Mouse (Mus musculus) T-helper 17 cell (primary cell): ENCODE measurements around the gene Pigk.

Experiments
- in situ Hi-C, 2 experiments: fragments of 300-600 bp; cut with MboI, MseI; formaldehyde crosslinking; loops; 1 replicate in 1 of 2; 2 replicates in 1 of 2; pipeline ENCODE4 v1.15.1; 2025; ENCODE audit warnings: high pct_unique_total_duplicates in 2 of 2

The Pigk gene

DNA sequence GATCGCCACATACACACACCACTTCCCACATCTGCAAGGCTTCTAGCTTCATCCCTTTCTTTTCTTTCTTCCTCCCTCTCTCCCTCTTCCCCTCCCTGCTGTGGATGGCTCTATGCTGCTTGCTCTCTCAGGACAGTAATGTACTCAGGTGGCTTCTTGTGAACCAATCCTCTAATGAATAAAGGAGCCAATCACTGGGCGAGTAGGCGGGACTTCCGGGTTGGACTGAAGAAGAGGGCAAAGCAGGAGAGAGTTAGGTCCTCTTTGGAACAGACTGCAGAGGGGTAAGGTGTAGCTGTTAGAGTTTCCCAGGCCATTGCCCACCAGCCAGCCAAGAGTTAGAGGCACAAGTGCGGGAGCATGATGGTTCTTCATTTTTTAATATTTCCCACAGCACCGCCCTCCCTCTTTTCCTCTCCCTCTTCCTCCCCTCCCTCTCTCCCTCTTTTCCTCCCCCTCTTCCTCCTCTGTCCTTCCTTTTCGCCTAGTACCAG lies 215.9 kb downstream of the Pigk start:
- in situ Hi-C loops = no loop called here

DNA sequence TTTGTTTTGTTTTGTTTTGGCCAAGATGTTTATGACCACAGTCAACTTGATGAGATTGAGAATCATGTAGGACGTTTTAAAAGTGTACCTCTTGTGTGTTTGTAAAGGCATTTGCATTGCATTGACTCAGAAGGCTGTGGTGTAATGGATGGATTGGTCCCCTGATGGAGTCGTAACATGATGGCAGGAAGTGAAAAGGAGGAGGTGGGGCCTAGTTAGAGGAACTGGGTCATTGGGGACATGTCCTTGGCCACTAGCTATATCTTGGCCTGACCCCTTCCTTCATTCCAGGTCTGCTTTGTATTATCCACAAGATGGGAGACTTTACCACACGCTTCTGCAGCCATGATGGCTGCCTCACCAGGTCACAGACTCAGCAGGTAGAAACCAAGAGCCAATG lies 217.5 kb downstream of the Pigk start:
- in situ Hi-C loops = no loop called here

DNA sequence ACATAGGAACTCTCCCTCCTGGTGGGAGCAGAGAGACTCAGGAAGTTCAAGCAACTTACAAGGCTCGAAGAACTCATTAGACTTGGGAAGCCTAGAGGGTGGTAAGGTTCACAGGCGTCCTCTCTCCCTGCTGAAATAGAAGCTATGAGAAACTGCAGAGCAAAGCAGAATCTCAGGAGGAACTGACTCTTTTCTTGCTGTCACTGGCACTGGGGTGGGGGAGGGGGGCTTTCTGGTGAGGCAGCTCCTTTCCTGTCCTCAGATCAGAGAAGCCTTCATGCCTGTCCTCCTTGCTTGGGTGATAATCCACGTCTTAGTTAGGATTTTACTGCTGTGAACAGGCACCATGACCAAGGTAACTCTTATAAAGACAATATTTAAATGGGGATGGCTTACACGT lies 218.2 kb downstream of the Pigk start:
- in situ Hi-C loops = no loop called here

DNA sequence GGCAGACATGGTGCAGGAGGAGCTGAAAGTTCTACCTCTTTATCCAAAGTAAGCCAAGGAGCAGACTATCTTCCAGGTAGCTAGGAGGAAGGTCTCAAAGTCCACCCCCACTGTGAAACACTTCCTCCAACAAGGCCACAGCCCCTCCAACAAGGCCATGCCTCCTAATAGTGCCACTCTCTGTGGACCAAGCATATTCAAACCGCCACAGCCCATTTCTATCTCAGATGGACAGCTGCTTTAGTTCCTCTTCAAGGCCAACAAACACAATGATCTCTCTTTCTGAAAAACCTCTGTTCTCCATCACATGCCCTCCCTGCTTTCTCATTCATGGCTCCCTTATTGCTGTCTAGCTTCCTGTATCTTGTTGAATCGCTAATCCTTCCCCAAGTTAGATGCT lies 218.6 kb downstream of the Pigk start:
- in situ Hi-C loops = no loop called here

DNA sequence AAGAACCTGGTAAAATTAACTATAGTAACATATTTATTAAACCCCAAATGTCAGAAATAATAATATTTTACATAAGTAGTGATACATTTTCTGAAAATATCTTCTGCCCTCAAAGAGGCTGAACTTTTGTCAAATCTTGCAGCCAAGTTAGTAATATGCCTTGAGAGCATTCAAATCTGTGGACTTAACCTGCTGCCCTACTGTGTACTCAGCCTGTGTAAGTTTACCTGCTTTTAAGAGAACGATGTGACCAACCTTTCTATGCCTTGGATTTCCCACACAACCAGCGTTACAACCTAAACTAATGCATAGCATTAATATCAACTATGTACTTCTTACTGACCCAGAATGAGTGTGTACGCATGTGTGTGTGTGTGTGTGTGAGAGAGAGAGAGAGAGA lies 219.8 kb downstream of the Pigk start:
- in situ Hi-C loops = no loop called here

DNA sequence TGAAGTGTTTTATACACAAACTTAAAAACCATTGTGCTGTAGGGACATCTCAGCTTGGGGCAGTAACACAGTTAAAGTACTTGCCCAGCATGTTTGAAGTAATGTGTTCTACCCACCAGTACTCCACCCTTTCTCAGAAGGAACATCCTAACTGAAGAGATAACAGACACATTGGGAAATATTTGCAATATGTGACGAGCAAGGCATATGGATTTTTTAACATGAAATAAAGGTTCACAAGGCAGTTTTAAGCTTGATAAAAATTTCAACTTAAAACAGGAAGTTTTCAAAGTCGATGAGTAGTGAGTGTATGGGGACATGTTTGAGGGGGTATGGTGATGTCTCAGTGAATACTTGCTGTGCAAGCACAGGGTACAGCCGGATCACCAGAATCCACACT lies 222.4 kb downstream of the Pigk start:
- in situ Hi-C loops = no loop called here

DNA sequence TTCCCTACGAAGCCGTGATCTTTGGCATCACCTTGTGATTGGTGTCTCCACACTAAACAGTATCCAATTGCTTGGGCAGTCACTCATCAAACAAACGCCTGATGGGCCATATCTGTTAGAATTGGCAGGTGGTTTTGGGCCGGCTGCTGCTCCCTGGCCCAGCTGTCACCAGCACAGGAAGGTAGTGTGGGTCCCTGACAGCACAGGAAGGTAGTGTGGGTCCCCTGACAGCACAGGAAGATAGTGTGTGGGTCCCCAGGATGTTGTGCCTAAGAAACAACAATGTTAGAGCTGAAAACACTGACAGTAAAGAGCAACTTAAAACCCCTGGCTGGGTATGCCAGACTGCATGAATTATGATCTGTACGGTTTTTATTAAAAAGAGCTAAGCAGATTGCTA lies 227.8 kb downstream of the Pigk start:
- in situ Hi-C loops = no loop called here

DNA sequence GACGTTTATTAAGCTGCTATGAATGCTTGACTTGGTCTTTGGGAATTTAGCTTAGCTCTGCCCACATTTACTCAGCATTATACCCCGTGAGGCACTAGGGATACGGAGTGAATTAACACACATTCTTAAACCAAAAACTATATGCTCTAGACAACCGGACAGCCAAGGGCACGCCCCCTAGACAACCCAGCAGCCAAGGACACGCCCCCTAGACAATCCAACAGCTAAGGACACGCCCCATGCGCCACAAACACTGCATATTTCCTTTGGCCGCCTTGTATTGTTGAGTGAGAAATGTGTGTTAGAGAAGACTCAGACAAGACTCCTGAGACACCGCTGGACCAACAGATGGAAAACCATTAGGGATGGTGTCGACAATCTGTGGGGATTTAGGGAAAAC lies 229.1 kb downstream of the Pigk start:
- in situ Hi-C loops = no loop called here

DNA sequence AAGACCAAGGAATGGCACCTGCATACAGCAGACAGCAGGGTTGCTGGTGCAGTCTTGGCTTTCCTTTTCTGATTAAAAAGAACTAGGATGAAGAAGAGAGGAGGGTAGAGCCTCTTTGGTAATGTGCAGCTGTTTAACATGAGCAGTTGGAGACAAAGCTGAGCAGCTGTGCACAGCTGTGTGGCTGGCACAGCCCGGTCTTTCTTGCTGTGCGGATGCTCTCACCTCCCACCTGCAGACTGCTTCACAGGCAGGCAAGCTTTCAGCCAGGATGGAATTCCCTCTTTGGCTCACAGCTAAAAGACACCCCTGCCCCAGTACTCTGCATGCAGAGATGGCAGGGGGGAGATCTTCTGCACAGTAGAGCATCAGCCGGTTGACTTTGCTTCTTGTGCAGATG lies 230.9 kb downstream of the Pigk start:
- in situ Hi-C loops = no loop called here

DNA sequence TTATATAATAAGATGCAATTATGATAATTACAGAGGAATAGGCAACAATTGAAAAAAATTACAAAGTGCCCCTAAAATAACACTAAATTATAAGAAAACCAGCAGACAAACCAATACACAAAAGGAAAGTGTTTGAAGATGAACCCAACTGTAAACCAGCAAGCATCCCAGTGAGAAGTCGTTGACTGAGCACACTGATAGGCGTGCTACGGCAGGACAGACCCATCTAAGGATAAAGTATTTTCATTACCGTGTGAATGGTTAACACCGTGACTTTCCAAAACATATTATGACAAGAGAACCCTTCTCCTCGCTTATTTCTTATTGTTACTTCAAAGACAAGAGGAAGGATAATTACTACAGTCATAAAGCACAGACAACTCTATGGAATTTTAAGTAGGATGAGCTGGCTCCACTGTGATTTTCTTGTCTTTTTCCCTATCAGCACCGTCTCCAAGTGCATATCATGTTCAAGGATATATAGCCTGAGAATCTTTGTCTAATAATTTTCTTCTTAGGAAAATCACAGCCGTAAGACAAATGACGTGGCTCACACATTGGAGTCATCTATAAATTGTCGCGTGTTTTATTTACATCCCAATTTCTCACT lies 233.2 kb downstream of the Pigk start:
- in situ Hi-C loops = no loop called here

DNA sequence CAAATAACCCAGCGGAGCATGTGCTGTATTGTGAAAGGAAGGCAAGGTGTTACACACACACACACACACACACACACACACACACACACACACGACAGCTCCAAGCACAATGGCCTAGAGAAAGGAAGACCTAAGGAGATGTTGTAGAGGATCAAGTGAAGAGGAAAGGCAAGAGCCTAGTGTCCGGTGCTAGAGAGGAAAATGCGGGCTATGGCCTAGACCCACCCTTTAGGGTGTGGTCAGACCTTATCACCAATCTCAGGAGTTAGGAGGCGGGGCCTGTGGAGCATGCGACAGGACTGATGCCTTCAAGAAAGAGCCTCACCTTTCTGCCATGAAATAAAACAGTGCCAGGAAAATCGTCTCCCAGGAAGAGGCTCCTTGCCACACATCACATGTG lies 234.7 kb downstream of the Pigk start:
- in situ Hi-C loops = no loop called here

DNA sequence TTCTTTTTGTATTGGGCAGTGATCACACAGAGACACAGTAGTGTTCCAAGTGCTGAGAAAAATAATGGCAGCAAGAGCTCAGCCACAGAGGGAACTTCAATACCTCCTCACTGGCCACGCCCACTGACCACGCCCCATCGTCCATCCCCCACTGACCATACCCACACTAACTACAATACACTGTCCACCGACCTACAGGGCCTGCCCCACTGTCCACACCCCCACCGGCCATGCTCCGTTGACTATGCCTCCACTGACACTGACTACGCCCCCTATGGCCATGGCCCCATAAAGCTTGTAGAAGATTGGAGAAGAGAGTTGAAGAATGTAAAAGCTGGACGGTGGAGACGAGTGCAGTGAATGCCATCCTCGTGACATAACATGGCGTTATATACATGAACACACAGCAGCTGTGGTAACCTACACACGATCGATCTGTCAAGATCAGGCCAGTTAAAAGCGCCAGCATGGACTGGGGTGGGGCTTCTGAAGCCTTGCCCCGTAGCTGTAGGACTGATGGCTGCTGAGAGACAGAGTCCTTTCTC lies 235.4 kb downstream of the Pigk start:
- in situ Hi-C loops = no loop called here

DNA sequence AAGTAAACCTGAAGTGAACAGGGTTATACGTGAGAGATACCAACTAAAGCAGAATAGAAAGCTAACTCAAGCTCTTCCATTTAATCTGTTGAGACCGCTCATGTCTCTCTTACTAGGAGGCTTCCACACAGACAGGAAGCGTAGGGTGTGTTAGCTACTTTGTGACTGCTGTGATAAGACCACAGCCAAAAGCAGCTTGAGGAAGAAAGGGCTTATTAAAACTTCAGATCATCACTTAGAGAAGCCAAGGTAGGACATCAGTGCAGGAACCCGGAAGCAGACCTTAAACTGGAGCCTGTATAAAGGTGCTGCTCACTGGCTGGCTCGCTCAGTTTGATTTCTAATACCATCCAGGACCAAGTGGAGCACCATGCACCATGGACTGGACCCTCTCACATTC lies 236.4 kb downstream of the Pigk start:
- in situ Hi-C loops = loop anchor here (5.0 to 25.0 kb wide), 3 partner anchors 38 to 163 kb away; no protein-coding TSS in a partner anchor

DNA sequence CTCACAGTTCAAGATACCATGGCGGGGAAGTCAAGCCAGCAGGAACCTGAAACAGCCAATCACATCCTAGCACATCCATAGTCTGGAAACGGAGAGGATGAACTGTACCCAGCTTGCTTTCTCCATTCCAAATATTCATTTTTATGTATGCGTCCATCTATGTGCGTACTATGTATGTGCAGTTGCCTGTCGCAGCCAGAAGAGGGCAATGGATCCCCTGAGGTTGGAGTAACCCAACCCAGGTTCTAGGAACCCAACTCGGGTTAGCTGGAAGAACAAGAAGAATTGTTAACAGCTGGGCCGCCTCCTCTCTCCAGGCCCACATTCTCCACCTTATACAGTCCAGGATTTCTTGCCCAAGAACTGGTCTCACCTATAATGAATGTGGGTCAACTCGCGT lies 237.0 kb downstream of the Pigk start:
- in situ Hi-C loops = loop anchor here (5.0 to 25.0 kb wide), 3 partner anchors 39 to 164 kb away; no protein-coding TSS in a partner anchor

DNA sequence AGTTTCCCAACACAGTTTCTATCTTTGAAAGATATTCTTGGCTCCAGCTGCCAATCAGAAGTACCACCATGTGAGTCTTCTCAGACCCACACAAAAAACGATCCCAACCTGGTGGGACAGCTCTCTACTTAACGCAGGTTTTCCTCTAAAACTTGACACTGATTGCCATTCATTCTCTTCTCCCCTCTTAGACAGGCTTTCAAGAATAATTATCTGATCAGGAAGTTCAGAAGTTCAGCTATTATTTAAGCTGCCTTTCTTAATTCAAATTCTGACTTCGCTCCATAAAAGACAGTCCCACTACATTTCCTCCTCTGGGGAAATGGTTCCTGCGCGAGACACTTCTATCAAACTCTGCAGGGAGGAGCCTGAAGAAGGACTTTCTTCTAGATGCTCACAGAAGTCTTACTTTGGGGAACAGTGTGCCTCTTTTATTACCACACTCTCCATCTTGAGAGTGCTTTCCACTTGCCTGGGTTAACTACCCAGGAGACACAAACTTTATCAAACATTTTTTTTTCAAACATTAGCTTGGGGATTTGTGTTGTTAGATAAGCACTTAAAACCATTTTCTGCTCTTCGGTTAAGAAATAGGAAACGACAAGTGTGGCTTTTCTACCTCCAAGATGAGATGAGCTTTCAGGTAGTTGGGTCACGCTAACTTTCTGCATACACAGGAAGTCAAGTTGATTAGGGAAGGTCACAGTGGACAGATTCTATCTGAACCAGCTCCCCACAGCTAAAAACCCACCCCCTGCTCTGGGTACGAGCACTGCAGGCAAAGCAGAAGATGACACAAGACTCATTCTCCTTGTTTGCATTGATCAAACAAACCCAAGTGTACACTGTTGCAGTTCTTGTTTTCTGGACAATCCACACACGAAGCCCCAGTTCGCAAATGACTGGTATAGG lies 238.0 kb downstream of the Pigk start:
- in situ Hi-C loops = loop anchor here (5.0 to 25.0 kb wide), 3 partner anchors 40 to 165 kb away; no protein-coding TSS in a partner anchor

DNA sequence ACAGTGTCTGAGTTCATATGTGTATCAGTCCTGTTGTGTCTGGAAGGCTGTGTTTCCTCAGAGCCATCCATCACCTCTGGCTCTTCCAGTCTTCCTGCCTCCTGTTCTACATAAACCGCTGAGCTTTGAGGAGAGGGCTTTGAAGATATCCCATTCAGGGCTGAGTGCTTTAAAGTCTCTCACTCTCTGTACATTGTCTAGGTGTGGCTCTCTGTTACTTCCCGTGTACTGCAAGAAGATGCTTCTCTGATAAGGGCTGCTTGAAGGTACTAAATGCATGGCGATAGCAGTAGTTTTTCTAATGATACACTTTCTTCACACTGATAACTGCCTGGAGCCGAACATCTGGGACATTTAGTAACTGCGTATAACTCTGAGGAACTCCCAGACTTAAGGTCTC lies 242.1 kb downstream of the Pigk start:
- in situ Hi-C loops = loop anchor here (5.0 to 25.0 kb wide), 2 partner anchors 169 to 174 kb away; no protein-coding TSS in a partner anchor

DNA sequence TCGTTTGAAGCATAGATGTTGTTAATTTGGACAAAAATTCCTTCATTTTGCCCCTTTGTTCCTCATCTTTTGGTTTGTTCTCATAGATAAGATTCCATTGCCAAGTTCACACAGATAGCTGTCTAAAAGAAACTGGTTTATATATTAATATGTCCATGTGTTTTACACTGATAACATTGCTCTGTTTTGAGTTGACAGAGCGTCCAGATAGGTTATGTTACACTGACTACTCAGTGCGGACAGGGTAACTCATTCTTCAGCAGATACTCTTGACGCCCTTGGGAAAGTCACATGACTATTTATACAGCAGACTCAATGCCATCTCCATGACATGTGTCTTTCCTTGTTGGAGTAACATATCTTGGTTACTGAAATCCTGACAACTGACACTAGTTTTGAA lies 242.9 kb downstream of the Pigk start:
- in situ Hi-C loops = loop anchor here (5.0 to 25.0 kb wide), 2 partner anchors 169 to 174 kb away; no protein-coding TSS in a partner anchor

DNA sequence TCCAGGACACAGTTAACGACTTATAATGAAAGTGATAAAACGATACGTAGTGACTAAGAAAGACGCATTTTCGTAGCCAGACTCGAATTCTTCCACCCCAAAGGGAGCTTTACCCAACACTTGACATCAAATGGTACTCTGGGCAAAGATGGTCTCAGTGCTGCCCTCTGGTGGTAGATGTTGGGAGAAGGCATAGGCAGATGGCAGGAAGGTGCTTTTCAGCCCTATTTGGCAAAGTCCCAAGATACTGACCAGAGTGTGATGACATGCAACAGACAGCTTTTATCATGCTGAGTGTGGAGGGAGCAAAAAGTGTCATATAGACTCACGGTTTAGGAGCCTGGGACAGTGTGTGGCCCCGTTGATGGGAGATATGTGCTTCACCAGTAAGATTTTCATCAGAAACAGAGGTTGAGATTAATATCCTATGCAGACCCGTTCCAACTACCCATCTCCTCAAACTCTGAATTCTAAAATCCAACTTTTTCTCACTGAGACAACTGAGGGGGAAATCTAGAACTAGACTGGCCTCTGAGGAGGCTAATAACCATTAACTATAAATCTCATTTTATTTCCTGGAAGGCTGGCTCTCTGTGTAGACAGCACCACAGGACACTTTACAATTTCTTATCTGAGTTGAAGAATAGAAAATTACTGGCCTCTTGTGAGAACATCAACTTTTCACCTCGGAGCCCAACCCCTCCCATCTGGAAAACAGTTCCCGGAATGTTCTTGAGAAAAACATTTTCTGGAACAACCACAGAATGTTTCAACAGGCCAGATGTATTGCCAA lies 244.7 kb downstream of the Pigk start:
- in situ Hi-C loops = loop anchor here (5.0 to 25.0 kb wide), 2 partner anchors 171 to 176 kb away; no protein-coding TSS in a partner anchor

DNA sequence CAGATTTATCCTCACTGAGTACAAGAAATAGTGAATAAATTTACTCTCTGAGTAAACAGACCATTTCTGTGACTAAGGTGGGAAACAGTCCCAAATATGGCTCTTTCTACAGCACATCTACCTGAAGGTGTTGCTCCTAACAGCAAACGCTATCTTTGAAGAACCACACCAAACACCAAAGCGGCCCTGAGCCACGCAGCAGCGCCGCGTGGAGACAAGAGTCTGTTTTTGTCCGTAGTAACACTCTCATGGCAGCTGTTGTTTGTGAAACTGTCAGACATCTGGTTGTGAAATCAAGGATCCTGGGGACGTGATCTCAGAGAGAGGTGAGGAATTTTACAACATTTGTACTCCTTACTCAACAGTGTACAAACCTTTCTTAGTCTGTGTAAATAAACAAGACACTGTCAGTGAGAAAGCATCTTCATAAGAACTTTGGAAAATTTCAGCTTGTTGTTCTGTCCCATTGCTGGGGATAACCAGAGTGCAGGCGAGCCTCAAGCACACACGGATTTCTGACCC lies 248.0 kb downstream of the Pigk start:
- in situ Hi-C loops = loop anchor here in 1 of 2 experiments (25.0 kb wide), 1 partner anchor 175 kb away; no protein-coding TSS in a partner anchor

DNA sequence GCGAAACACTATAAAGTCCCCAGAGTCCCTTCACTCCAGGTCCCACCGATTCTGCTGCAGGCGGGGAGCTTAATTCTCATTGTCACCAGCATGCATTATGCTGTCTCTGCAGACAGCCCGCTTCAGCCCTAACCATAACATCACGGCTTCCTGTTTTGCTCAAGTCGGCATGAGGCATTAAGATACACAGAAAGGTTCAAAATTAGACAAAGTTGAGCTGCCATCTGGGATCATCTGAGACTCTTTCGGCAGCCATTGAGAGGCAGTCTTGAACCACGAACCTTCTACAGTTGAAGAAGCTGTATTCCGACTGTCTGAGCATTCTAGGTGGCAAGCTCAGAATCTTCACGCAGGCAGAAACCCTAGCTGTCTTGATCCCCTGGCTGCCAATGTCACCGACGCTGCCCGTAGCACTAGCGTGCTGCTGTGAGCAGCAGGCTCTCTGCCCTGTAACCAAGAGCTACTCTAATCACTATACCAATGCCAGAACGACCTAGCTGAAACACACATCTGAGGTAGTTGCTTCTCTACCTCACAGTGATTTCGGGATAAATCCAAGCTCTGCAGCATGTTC lies 256.0 kb downstream of the Pigk start:
- in situ Hi-C loops = loop anchor here in 1 of 2 experiments (25.0 kb wide), 1 partner anchor 183 kb away; no protein-coding TSS in a partner anchor
